Mouse (Mus musculus): Measurements from ENCODE around the gene Cdk2ap2. TPM values are rescaled to one million over a fixed set of nuclear protein-coding genes. Genes with fewer than 3 reads are reported as not detected.

Gene Cdk2ap2
- 38.7 and 45.9 TPM in 2 replicates for polyA plus RNA-seq (2015; fragmentation: Nextera tagmentation; extraction: Ambion mirVana)

DNA sequence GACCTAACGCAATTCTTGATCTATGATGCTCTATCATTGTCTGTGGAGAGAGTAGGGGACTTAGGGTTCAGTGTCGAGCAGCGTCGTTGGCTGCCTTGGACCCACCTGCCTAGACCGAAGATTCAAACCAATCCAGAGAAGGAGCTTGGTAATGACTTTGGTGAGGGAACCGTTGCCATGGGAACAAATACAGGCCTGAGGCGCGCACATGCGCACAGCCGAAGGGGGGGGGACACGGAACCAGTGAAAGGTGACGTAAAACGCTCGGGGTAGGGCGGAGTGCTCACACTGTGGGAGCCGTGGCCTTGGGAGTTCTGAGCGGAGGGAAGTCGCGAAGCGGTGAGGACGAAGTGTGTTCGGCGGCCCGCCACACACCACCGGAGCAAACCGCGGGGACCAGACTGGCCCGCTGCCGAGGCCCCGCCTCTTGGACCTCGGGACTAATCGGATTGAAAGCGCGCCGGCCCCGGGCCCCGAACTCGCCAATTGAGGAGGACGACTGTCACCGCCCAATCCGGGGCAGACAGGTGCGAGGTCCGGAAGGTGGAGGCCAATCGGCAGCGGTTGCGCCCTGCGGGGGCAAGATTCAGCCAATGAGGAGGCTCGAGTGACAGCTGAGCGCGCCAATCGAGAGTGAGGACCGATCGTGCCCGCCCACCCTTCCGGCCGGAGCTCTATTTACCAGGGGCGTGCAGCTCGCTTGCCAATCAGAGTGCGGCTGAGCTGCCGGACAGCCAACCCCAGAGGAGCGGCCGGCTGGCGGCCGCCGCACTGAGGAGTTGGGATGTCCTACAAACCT is at the start of gene Cdk2ap2:
Gene Cdk2ap2 (plus strand): TSS at position 541 of the 799 bp plus-strand sequence.

GRCm38 (mm10) chr19:4059069-4059740 is 37.8 kb upstream of the Cdk2ap2 start, which contains the start of gene Gstp3:
Gstp3 (minus strand) TSS chr19:4059569.

GRCm38 (mm10) chr19:4081394-4081793 is 15.6 kb upstream of the Cdk2ap2 start, which contains the start of gene Cabp2:
Cabp2 (plus strand) TSS chr19:4081578.

GRCm38 (mm10) chr19:4099837-4100717 is 3.1 kb downstream of the Cdk2ap2 start, which contains the start of gene Pitpnm1:
Pitpnm1 (plus strand) TSS chr19:4099998.

DNA sequence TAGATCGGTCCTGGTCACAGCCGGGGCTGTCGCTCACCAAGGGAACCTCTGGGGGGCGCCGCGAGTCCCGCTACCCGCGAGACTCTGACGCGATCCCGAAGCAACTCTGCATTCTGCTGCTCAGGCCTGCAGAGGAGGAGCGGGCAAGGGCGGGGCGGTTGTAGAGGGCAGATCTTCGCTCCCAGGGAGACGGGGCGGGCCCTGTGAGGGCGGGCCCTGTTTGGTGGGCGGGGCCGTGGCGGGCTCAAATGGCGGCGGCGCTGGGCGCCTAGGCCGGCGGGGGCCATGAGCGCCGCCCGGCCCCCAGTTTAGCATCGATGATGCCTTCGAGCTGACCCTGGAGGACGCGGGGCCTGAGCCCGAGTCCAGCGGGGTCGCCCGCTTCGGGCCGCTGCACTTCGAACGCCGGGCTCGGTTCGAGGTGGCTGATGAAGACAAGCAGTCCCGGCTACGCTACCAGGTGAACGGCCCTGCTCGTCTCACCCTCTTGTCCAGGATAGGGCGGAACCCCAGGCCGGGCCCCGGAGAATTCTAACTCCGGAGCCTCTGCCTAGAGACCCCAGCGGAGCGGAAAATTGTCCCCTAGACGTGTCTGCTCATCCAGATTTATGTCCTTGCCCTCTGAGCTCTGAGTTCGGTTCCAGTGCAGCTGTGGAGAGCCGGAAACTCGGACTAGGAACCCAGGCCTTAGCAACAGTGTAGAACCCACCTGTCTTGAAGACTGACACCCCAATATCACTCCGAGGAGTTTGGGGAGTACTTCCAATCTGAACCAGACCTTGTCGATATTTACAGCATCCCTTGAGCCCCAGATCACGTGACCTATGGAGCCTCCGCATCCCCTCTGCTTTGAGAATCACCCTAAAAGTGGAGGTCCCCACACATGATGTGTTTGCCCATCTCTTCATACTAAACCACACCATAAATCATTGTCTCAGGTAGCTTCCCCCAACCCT is 29.0 kb downstream of the Cdk2ap2 start, which contains the start of gene Aip:
Gene Aip (minus strand): TSS at position 118 of the 956 bp plus-strand sequence.

DNA sequence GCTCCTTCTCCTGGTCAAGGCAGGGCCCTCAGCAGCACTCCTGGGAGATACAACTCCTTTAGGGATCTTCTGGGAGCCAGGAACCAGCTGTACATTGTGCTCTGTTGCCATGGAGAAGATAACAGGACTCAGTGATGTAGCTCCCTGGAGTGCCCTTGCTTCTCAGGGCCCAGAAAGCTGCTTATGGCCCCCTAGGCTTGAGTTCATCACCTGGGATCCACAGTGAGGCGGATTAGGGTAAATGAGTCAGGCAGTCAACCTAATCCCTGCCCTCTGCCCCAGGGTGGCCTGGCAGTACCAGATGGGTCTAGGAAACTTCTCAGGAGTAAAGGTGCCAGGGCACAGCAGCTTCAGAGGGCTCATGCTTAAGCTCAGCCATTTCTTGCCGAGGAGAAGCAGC is 42.5 kb downstream of the Cdk2ap2 start, which contains the start of gene Gpr152:
Gene Gpr152 (plus strand): TSS at position 342 of the 400 bp plus-strand sequence.

GRCm38 (mm10) chr19:4143759-4144268 is 46.8 kb downstream of the Cdk2ap2 start, which contains the start of gene Cabp4:
Cabp4 (minus strand) TSS chr19:4144033.

DNA sequence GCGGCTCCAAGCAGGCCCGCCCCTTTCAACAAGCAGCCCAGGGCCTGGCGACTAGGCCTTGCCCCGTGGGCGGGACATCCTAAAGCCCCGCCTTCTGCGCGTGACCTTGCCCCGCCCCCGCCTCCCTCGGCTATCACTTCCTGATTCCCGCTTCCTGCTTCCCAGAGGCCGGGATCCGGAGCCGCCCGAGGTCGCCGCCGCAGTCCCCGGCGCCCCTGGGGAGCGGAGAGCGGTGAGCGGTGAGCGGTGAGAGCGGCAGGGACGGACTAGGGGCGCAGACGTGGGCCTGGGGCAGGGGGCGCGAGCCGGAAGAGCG is 51.5 kb downstream of the Cdk2ap2 start, which contains the start of gene Coro1b:
Gene Coro1b (plus strand): TSS at position 129 of the 316 bp plus-strand sequence.

Other genes starting within 250 kb of the Cdk2ap2 start
- gene Chka, start 245.4 kb upstream of the Cdk2ap2 start, polyA plus RNA-seq (2015; fragmentation: Nextera tagmentation; extraction: Ambion mirVana), result 7.9 and 9.6 TPM in 2 replicates
- 16.4 and 18.2 TPM in 2 replicates for gene Tcirg1, start 190.0 kb upstream of the Cdk2ap2 start, polyA plus RNA-seq (2015; fragmentation: Nextera tagmentation; extraction: Ambion mirVana)
- gene Ndufs8, start 184.4 kb upstream of the Cdk2ap2 start, polyA plus RNA-seq (2015; fragmentation: Nextera tagmentation; extraction: Ambion mirVana), result 372 and 439 TPM in 2 replicates
- 7.5 and 8.1 TPM in 2 replicates for gene Aldh3b1, start 167.4 kb upstream of the Cdk2ap2 start, polyA plus RNA-seq (2015; fragmentation: Nextera tagmentation; extraction: Ambion mirVana)
- gene Unc93b1, start 162.0 kb upstream of the Cdk2ap2 start, polyA plus RNA-seq (2015; fragmentation: Nextera tagmentation; extraction: Ambion mirVana), result 20.6 and 25.5 TPM in 2 replicates
- 0.35 TPM in 1 of 2 replicates, not detected in the other for gene Aldh3b3, start 138.5 kb upstream of the Cdk2ap2 start, polyA plus RNA-seq (2015; fragmentation: Nextera tagmentation; extraction: Ambion mirVana)
- gene Aldh3b2, start 124.9 kb upstream of the Cdk2ap2 start, polyA plus RNA-seq (2015; fragmentation: Nextera tagmentation; extraction: Ambion mirVana), result 1.0 and 9.9 TPM in 2 replicates
- gene Acy3, start 110.6 kb upstream of the Cdk2ap2 start, polyA plus RNA-seq (2015; fragmentation: Nextera tagmentation; extraction: Ambion mirVana), result 10.8 and 13.3 TPM in 2 replicates
- not detected in 2 replicates for gene Tbx10, start 104.4 kb upstream of the Cdk2ap2 start, polyA plus RNA-seq (2015; fragmentation: Nextera tagmentation; extraction: Ambion mirVana)
- gene Nudt8, start 96.6 kb upstream of the Cdk2ap2 start, polyA plus RNA-seq (2015; fragmentation: Nextera tagmentation; extraction: Ambion mirVana), result 39.5 and 49.5 TPM in 2 replicates
- 0.94 and 1.1 TPM in 2 replicates for gene Gm49405, start 96.6 kb upstream of the Cdk2ap2 start, polyA plus RNA-seq (2015; fragmentation: Nextera tagmentation; extraction: Ambion mirVana)
- 1.6 and 2.5 TPM in 2 replicates for gene Doc2g, start 93.9 kb upstream of the Cdk2ap2 start, polyA plus RNA-seq (2015; fragmentation: Nextera tagmentation; extraction: Ambion mirVana)
- 413 and 450 TPM in 2 replicates for gene Ndufv1, start 84.4 kb upstream of the Cdk2ap2 start, polyA plus RNA-seq (2015; fragmentation: Nextera tagmentation; extraction: Ambion mirVana)
- gene Gstp1, start 59.2 kb upstream of the Cdk2ap2 start, polyA plus RNA-seq (2015; fragmentation: Nextera tagmentation; extraction: Ambion mirVana), result 271 and 284 TPM in 2 replicates
- gene Gstp2, start 51.2 kb upstream of the Cdk2ap2 start, polyA plus RNA-seq (2015; fragmentation: Nextera tagmentation; extraction: Ambion mirVana), result 11.0 and 11.1 TPM in 2 replicates
- 0.21 TPM in 1 of 2 replicates, not detected in the other for gene Gstp3, start 37.6 kb upstream of the Cdk2ap2 start, polyA plus RNA-seq (2015; fragmentation: Nextera tagmentation; extraction: Ambion mirVana)
- gene Cabp2, start 15.6 kb upstream of the Cdk2ap2 start, polyA plus RNA-seq (2015; fragmentation: Nextera tagmentation; extraction: Ambion mirVana), result 1.3 and 1.5 TPM in 2 replicates
- 3.8 and 5.2 TPM in 2 replicates for gene Pitpnm1, start 2.8 kb downstream of the Cdk2ap2 start, polyA plus RNA-seq (2015; fragmentation: Nextera tagmentation; extraction: Ambion mirVana)
- 56.7 and 57.8 TPM in 2 replicates for gene Aip, start 28.7 kb downstream of the Cdk2ap2 start, polyA plus RNA-seq (2015; fragmentation: Nextera tagmentation; extraction: Ambion mirVana)
- not detected in 2 replicates for gene Gpr152, start 42.6 kb downstream of the Cdk2ap2 start, polyA plus RNA-seq (2015; fragmentation: Nextera tagmentation; extraction: Ambion mirVana)
- gene Cabp4, start 46.9 kb downstream of the Cdk2ap2 start, polyA plus RNA-seq (2015; fragmentation: Nextera tagmentation; extraction: Ambion mirVana), result 0.14 and 1.5 TPM in 2 replicates
- 67.6 and 99.9 TPM in 2 replicates for gene Coro1b, start 51.4 kb downstream of the Cdk2ap2 start, polyA plus RNA-seq (2015; fragmentation: Nextera tagmentation; extraction: Ambion mirVana)
- gene Ptprcap, start 56.4 kb downstream of the Cdk2ap2 start, polyA plus RNA-seq (2015; fragmentation: Nextera tagmentation; extraction: Ambion mirVana), result 2.1 and 2.3 TPM in 2 replicates
- gene Rps6kb2, start 66.2 kb downstream of the Cdk2ap2 start, polyA plus RNA-seq (2015; fragmentation: Nextera tagmentation; extraction: Ambion mirVana), result 42.6 and 42.9 TPM in 2 replicates
- gene Carns1, start 78.3 kb downstream of the Cdk2ap2 start, polyA plus RNA-seq (2015; fragmentation: Nextera tagmentation; extraction: Ambion mirVana), result 16.9 and 20.7 TPM in 2 replicates
- gene Tbc1d10c, start 94.1 kb downstream of the Cdk2ap2 start, polyA plus RNA-seq (2015; fragmentation: Nextera tagmentation; extraction: Ambion mirVana), result 5.1 and 6.7 TPM in 2 replicates
- gene Ppp1ca, start 94.9 kb downstream of the Cdk2ap2 start, polyA plus RNA-seq (2015; fragmentation: Nextera tagmentation; extraction: Ambion mirVana), result 660 and 721 TPM in 2 replicates
- gene Rad9a, start 104.5 kb downstream of the Cdk2ap2 start, polyA plus RNA-seq (2015; fragmentation: Nextera tagmentation; extraction: Ambion mirVana), result 10.2 and 10.8 TPM in 2 replicates
- 0.51 and 0.85 TPM in 2 replicates for gene Clcf1, start 117.1 kb downstream of the Cdk2ap2 start, polyA plus RNA-seq (2015; fragmentation: Nextera tagmentation; extraction: Ambion mirVana)
- not detected in 2 replicates for gene AC109138.7, start 117.2 kb downstream of the Cdk2ap2 start, polyA plus RNA-seq (2015; fragmentation: Nextera tagmentation; extraction: Ambion mirVana)
- gene Pold4, start 134.7 kb downstream of the Cdk2ap2 start, polyA plus RNA-seq (2015; fragmentation: Nextera tagmentation; extraction: Ambion mirVana), result 35.0 and 37.0 TPM in 2 replicates
- gene Ssh3, start 172.0 kb downstream of the Cdk2ap2 start, polyA plus RNA-seq (2015; fragmentation: Nextera tagmentation; extraction: Ambion mirVana), result 1.6 and 3.1 TPM in 2 replicates
- 0.84 and 0.95 TPM in 2 replicates for gene Ankrd13d, start 186.0 kb downstream of the Cdk2ap2 start, polyA plus RNA-seq (2015; fragmentation: Nextera tagmentation; extraction: Ambion mirVana)
- 6.6 and 7.6 TPM in 2 replicates for gene Grk2, start 209.0 kb downstream of the Cdk2ap2 start, polyA plus RNA-seq (2015; fragmentation: Nextera tagmentation; extraction: Ambion mirVana)

All from skeletal muscle tissue, postnatal 0 days (tissue).